In the genomic region with DNA sequence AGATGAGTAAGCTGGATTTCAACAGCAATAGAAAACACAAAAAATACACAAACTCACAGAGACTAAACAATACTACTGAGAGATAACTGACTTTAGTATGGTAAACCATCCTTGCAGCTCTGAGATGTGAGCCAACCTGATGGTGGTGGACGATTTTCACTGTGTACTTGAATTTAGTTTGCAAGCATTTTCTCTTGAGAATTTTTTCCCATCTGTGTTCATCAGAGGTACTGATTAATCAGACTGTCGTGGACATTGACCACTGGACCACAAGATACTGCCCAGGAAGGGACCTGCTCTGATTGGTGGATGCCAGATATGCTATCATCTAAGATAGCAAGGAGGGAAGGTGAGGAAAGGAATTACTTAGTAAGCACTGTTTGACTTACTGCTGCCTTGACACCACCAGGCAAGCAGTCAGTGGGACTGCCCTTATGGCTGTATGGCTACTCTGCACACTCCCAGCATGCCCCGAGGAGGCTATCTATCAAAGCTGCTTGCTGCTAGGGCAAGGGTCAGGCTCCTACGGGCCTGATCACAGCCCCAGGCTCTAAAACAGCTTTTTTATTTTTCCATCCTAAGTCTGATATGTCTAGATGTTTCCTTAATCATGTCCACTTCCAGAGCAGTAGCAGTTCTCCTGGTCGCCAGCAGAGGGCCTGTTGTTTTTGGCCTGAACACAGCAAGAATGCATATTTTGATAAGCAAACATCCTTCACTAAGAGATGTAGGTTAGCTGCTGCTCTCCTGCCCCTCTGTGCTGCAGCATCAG, we compare ENCODE assay signal across 8 mouse cellular contexts.
A peak's percentile ranks its signal among the peaks of the same experiment; 100 is the strongest.
DNase-seq lines count a peak whose midpoint lies in the region; ATAC-seq lines count a peak whose summit lies in the region.

No protein-coding gene starts in this region.

- H3K9me3 ChIP-seq in heart, embryonic 11.5 days (replicated peaks; ENCODE audit: control insufficient read depth, low read length) = no peaks in the 10 kb centered on the region; the same call in 1 of the 2 replicates
- H3K9me3 ChIP-seq in intestine, embryonic 15.5 days = no peaks in the 10 kb centered on the region

- H3K27me3 ChIP-seq in heart, embryonic 11.5 days (ENCODE audit: control insufficient read depth, insufficient read depth, low read length) = no peaks in the 10 kb centered on the region
- no peaks in the 10 kb centered on the region for H3K27me3 ChIP-seq in intestine, embryonic 15.5 days (replicated peaks)

- H3K4me3 ChIP-seq in heart, embryonic 11.5 days (ENCODE audit: low read depth, low read length) = no peak overlapping the region
- H3K4me3 ChIP-seq in intestine, embryonic 15.5 days (replicated peaks) = no peak overlapping the region

- peaks cover 2% of the 10 kb centered on the region; the same call in 1 of the 2 replicates for H3K36me3 ChIP-seq in heart, embryonic 11.5 days (ENCODE audit: control insufficient read depth, insufficient read depth, low read length)
- H3K36me3 ChIP-seq in intestine, embryonic 15.5 days = no peaks in the 10 kb centered on the region

- no peak overlapping the region for H3K9ac ChIP-seq in heart, embryonic 11.5 days (ENCODE audit: low read depth, low read length)
- no peak overlapping the region for H3K9ac ChIP-seq in intestine, embryonic 15.5 days

- WGBS in heart, embryonic 11.5 days (ENCODE audit: insufficient replicate concordance) = 22% methylated on average over 5 of the region's 5 CpGs
- whole genome bisulfite sequencing in intestine, embryonic 15.5 days = 35% methylated on average over 5 of the region's 5 CpGs

- H3K27ac ChIP-seq in heart, embryonic 11.5 days (ENCODE audit: low read depth, low read length) = no peak overlapping the region
- H3K27ac ChIP-seq in intestine, embryonic 15.5 days = no peak overlapping the region

- ATAC-seq in heart, embryonic 11.5 days (replicated peaks; ENCODE audit: insufficient number of reproducible peaks, low FRiP score, low TSS enrichment) = no peak
- peak; percentile 90 for ATAC-seq in intestine, embryonic 15.5 days

- H3K4me2 ChIP-seq in heart, embryonic 11.5 days = no peak overlapping the region
- H3K4me2 ChIP-seq in intestine, embryonic 15.5 days (replicated peaks) = no peak overlapping the region

- H3K4me1 ChIP-seq in heart, embryonic 11.5 days (ENCODE audit: control insufficient read depth, insufficient read depth, low read length) = peaks cover 13% of the 10 kb centered on the region; the same call in 1 of the 2 replicates
- H3K4me1 ChIP-seq in intestine, embryonic 15.5 days (replicated peaks) = no peaks in the 10 kb centered on the region

- DNase-seq in heart, adult 11 months = peak; percentile 79
- DNase-seq in thymus, postnatal 4 days = peak; percentile 44
- no peak for DNase-seq in thymus, adult 18-20 months
- peak; percentile 80 to 84 for DNase-seq in cerebellum, postnatal 10 days
- peak; percentile 59 for DNase-seq in lung, postnatal 14 days
- no peak for DNase-seq in MN1 (ENCODE audit: low spot score)

Comparison
In these comparisons a context has a peak if more than half of its experiments do, and no peak if none do; other contexts are left out.
1. DNase-seq: peak in heart, adult 11 months (single experiment), thymus, postnatal 4 days (single experiment), cerebellum, postnatal 10 days (2 of 2) and lung, postnatal 14 days (single experiment); none in thymus, adult 18-20 months (0 of 2) and MN1 (single experiment).